Mouse (Mus musculus): Measurements from ENCODE around the gene Erh. TPM values are rescaled to one million over a fixed set of nuclear protein-coding genes. Genes with fewer than 3 reads are reported as not detected.
A peak's percentile ranks its signal among the peaks of the same experiment; 100 is the strongest.

Erh gene
- total RNA-seq, 2 experiments from 2014 or later: 34.4 to 44.6 TPM

GRCm38 (mm10) chr12:80658661-80659060, 14.5 kb upstream of the Erh start:
- Histone ChIP-seq H3K27ac (peak overlapping the region; percentile 0; the same call in 1 of the 2 replicates), H3K4me3 (no peak overlapping the region)
- DNase-seq (ENCODE audit: low spot score in 2 of 2): peak in 1 of 2 experiments; percentile 22
- TF ChIP-seq CTCF (conservative IDR thresholded peaks at IDR 0.05): no peak

- DNase-seq (ENCODE audit: low spot score in 2 of 2): no peak
- no peak overlapping the region for H3K27ac ChIP-seq
- H3K4me3 ChIP-seq: no peak overlapping the region
- TF ChIP-seq CTCF (conservative IDR thresholded peaks at IDR 0.05): no peak
Observed at GRCm38 (mm10) chr12:80654659-80655025, 10.5 kb upstream of the Erh start.

- peak in 1 of 2 experiments; percentile 11 for DNase-seq (ENCODE audit: low spot score in 2 of 2)
- no peak for TF ChIP-seq CTCF (conservative IDR thresholded peaks at IDR 0.05)
- no peak overlapping the region for H3K4me3 ChIP-seq
- no peak overlapping the region for H3K27ac ChIP-seq
Observed at GRCm38 (mm10) chr12:80653951-80654658, 10.0 kb upstream of the Erh start.

GRCm38 (mm10) chr12:80646377-80646776, 2.2 kb upstream of the Erh start:
- DNase-seq (ENCODE audit: low spot score in 2 of 2): no peak
- TF ChIP-seq CTCF (conservative IDR thresholded peaks at IDR 0.05): no peak
- Histone ChIP-seq H3K4me3 (peak overlapping the region; percentile 98; the same call in 1 of the 2 replicates), H3K27ac (no peak overlapping the region)

GRCm38 (mm10) chr12:80644506-80644868, 346 bp upstream of the Erh start:
- TF ChIP-seq CTCF (conservative IDR thresholded peaks at IDR 0.05): no peak
- Histone ChIP-seq H3K4me3 (peak overlapping the region; percentile 98), H3K27ac (peak overlapping the region; percentile 98)
- DNase-seq (ENCODE audit: low spot score in 2 of 2): no peak

- peak in 1 of 2 experiments; percentile 46 for DNase-seq (ENCODE audit: low spot score in 2 of 2)
- peak; percentile 74 for TF ChIP-seq CTCF (conservative IDR thresholded peaks at IDR 0.05)
- H3K27ac ChIP-seq: peak overlapping the region; percentile 98
Observed at GRCm38 (mm10) chr12:80642725-80643692, 1.1 kb downstream of the Erh start.

GRCm38 (mm10) chr12:80631790-80632189, 12.4 kb downstream of the Erh start:
- no peak for TF ChIP-seq CTCF (conservative IDR thresholded peaks at IDR 0.05)
- no peak for DNase-seq (ENCODE audit: low spot score in 2 of 2)
- H3K27ac ChIP-seq: no peak overlapping the region
- no peak overlapping the region for H3K4me3 ChIP-seq

More at GRCm38 (mm10) chr12:80642725-80643692, 1.1 kb downstream of the Erh start:
- H3K4me3 ChIP-seq: peak overlapping the region; percentile 98

GRCm38 (mm10) chr12:80620501-80620900, 23.6 kb downstream of the Erh start:
- DNase-seq (ENCODE audit: low spot score in 2 of 2): no peak
- Histone ChIP-seq H3K4me3 (no peak overlapping the region), H3K27ac (no peak overlapping the region)
- TF ChIP-seq CTCF (conservative IDR thresholded peaks at IDR 0.05): peak; percentile 39

- no peak for DNase-seq (ENCODE audit: low spot score in 2 of 2)
- no peak for TF ChIP-seq CTCF (conservative IDR thresholded peaks at IDR 0.05)
- Histone ChIP-seq H3K4me3 (no peak overlapping the region), H3K27ac (no peak overlapping the region)
Observed at GRCm38 (mm10) chr12:80615371-80616257, 28.5 kb downstream of the Erh start.

GRCm38 (mm10) chr12:80612113-80612791, 31.9 kb downstream of the Erh start:
- DNase-seq (ENCODE audit: low spot score in 2 of 2): no peak
- no peak for TF ChIP-seq CTCF (conservative IDR thresholded peaks at IDR 0.05)
- peak overlapping the region; percentile 44 for H3K27ac ChIP-seq
- H3K4me3 ChIP-seq: no peak overlapping the region

- TF ChIP-seq CTCF (conservative IDR thresholded peaks at IDR 0.05): no peak
- peak overlapping the region; percentile 14; the same call in 1 of the 2 replicates for H3K27ac ChIP-seq
- no peak for DNase-seq (ENCODE audit: low spot score in 2 of 2)
- no peak overlapping the region for H3K4me3 ChIP-seq
Observed at GRCm38 (mm10) chr12:80609928-80610327, 34.2 kb downstream of the Erh start.

- no peak for DNase-seq (ENCODE audit: low spot score in 2 of 2)
- H3K4me3 ChIP-seq: no peak overlapping the region
- TF ChIP-seq CTCF (conservative IDR thresholded peaks at IDR 0.05): no peak
- no peak overlapping the region for H3K27ac ChIP-seq
Observed at GRCm38 (mm10) chr12:80608576-80608975, 35.6 kb downstream of the Erh start.
